Mouse (Mus musculus) embryonic facial prominence, embryonic 14.5 days (tissue): ENCODE results near the gene Mogs. TPM values are rescaled to one million over a fixed set of nuclear protein-coding genes. Genes with fewer than 3 reads are reported as not detected.

Experiments used
- ATAC-seq: fragments of 200-750 bp; cut with Nextera tagmentation; 2 replicates; pipeline ENCODE4 v1.8.0; 2017; ENCODE audit warnings: low read depth, moderate number of reproducible peaks, moderate TSS enrichment
- DNase-seq: peaks from one replicate; pipeline ENCODE4 v3.0.0-alpha.2; 2015; ENCODE audit warnings: low spot score
- H3K27ac ChIP-seq: fragments of 300-500 bp; sonication (generic); replicated peaks from 2 replicates; pipeline ENCODE4 v1.5.1; 2014; ENCODE audit warnings: low read depth, mild to moderate bottlenecking, low read length, moderate library complexity
- H3K27me3 ChIP-seq: fragments of 300-500 bp; sonication (generic); replicated peaks from 2 replicates; pipeline ENCODE4 v1.6.1; 2014; ENCODE audit warnings: low read length; ENCODE audit not compliant: control insufficient read depth, insufficient read depth
- H3K36me3 ChIP-seq: fragments of 300-500 bp; sonication (generic); 2 replicates; pipeline ENCODE4 v1.6.1; 2014; ENCODE audit warnings: low read length, mixed read lengths; ENCODE audit not compliant: control insufficient read depth, insufficient read depth
- H3K4me1 ChIP-seq: fragments of 300-500 bp; sonication (generic); 2 replicates; pipeline ENCODE4 v1.6.1; 2014; ENCODE audit warnings: antibody characterized with exemption, low read length; ENCODE audit not compliant: control insufficient read depth, insufficient read depth
- H3K4me2 ChIP-seq: fragments of 300-500 bp; sonication (generic); 2 replicates; pipeline ENCODE4 v1.6.1; 2014; ENCODE audit warnings: low read depth, mild to moderate bottlenecking, low read length, moderate library complexity, mixed read lengths
- H3K4me3 ChIP-seq: fragments of 300-500 bp; sonication (generic); 2 replicates; pipeline ENCODE4 v1.5.1; 2014; ENCODE audit warnings: low read depth, mild to moderate bottlenecking, low read length
- H3K9ac ChIP-seq: fragments of 300-500 bp; sonication (generic); 2 replicates; pipeline ENCODE4 v1.6.1; 2014; ENCODE audit warnings: low read depth, mild to moderate bottlenecking, low read length, moderate library complexity, mixed read lengths
- H3K9me3 ChIP-seq: fragments of 300-500 bp; sonication (generic); 2 replicates; pipeline ENCODE4 v1.6.1; 2016; ENCODE audit warnings: low read length; ENCODE audit not compliant: control insufficient read depth
- WGBS: fragments of 180-500 bp; shearing (Covaris S2); extraction: QIAGEN DNeasy Blood & Tissue Kit; methylation state at CpG from one replicate; pipeline ENCODE4 v1.1.7; 2014; 5-methylcytosine and 5-hydroxymethylcytosine counted together
- polyA plus RNA-seq: library from polyadenylated mRNA; unstranded; fragments of >200 nt; fragmentation: Nextera tagmentation; extraction: Ambion mirVana; gene quantifications from 2 replicates; pipeline ENCODE4 v1.2.1, GENCODE M21; 2014

The Mogs gene
- polyA plus RNA-seq, 1 experiment from 2014 or later = 49.3 TPM

- H3K9me3 ChIP-seq = no peaks in the 10 kb centered on the region
- H3K4me1 ChIP-seq = peaks cover 15% of the 10 kb centered on the region
- 4% methylated on average over 47 of the region's 47 CpGs for WGBS
- peak overlapping the region; percentile 27 for H3K4me3 ChIP-seq
- H3K4me2 ChIP-seq = peak overlapping the region; percentile 40
- peaks cover 82% of the 10 kb centered on the region for H3K27me3 ChIP-seq
- H3K9ac ChIP-seq = 0 out of 2 replicates have a peak overlapping the region, but pooled peaks have one; percentile 30
- no peaks in the 10 kb centered on the region for H3K36me3 ChIP-seq
- DNase-seq = no peak
- no peak for ATAC-seq
- H3K27ac ChIP-seq = no peak overlapping the region
These were observed 27.9 kb upstream of the Mogs start for GRCm38 (mm10) chr6:83087205-83087925.

- ATAC-seq = no peak
- WGBS = 9% methylated on average over 9 of the region's 9 CpGs
- Histone ChIP-seq H3K27ac (no peak overlapping the region), H3K9ac (no peak overlapping the region), H3K4me3 (peak overlapping the region; percentile 27), H3K36me3 (no peaks in the 10 kb centered on the region), H3K4me2 (peak overlapping the region; percentile 40), H3K4me1 (peaks cover 15% of the 10 kb centered on the region), H3K9me3 (no peaks in the 10 kb centered on the region), H3K27me3 (peaks cover 76% of the 10 kb centered on the region)
- DNase-seq = no peak
These were observed 27.4 kb upstream of the Mogs start for GRCm38 (mm10) chr6:83087926-83088260.

GRCm38 (mm10) chr6:83092416-83093127, 22.7 kb upstream of the Mogs start:
- WGBS = 31% methylated on average over 6 of the region's 6 CpGs
- H3K4me3 ChIP-seq = no peak overlapping the region
- H3K9me3 ChIP-seq = peaks cover 4% of the 10 kb centered on the region; the same call in 1 of the 2 replicates
- no peak for DNase-seq
- H3K9ac ChIP-seq = no peak overlapping the region
- no peak for ATAC-seq
- H3K36me3 ChIP-seq = no peaks in the 10 kb centered on the region
- peaks cover 3% of the 10 kb centered on the region for H3K4me1 ChIP-seq
- H3K4me2 ChIP-seq = no peak overlapping the region
- H3K27ac ChIP-seq = no peak overlapping the region
- H3K27me3 ChIP-seq = peaks cover 32% of the 10 kb centered on the region

- DNase-seq (no peak), ATAC-seq (no peak)
- H3K4me3 ChIP-seq = no peak overlapping the region
- no peaks in the 10 kb centered on the region for H3K36me3 ChIP-seq
- H3K27ac ChIP-seq = no peak overlapping the region
- H3K9ac ChIP-seq = no peak overlapping the region
- 41% methylated on average over 6 of the region's 6 CpGs for WGBS
- H3K4me2 ChIP-seq = no peak overlapping the region
- no peaks in the 10 kb centered on the region for H3K4me1 ChIP-seq
- H3K27me3 ChIP-seq = 0 out of 2 replicates have a peak, but pooled peaks cover 5% of the 10 kb centered on the region
- H3K9me3 ChIP-seq = peaks cover 4% of the 10 kb centered on the region; the same call in 1 of the 2 replicates
These were observed 19.3 kb upstream of the Mogs start for GRCm38 (mm10) chr6:83095968-83096367.

- 0 out of 2 replicates have a peak, but pooled peaks cover 5% of the 10 kb centered on the region for H3K27me3 ChIP-seq
- DNase-seq (no peak), ATAC-seq (no peak)
- H3K36me3 ChIP-seq = no peaks in the 10 kb centered on the region
- H3K27ac ChIP-seq = no peak overlapping the region
- H3K9ac ChIP-seq = no peak overlapping the region
- H3K4me3 ChIP-seq = no peak overlapping the region
- no peak overlapping the region for H3K4me2 ChIP-seq
- WGBS = 63% methylated on average over 2 of the region's 2 CpGs
- H3K4me1 ChIP-seq = peaks cover 5% of the 10 kb centered on the region; the same call in 1 of the 2 replicates
- H3K9me3 ChIP-seq = peaks cover 4% of the 10 kb centered on the region; the same call in 1 of the 2 replicates
These were observed 16.9 kb upstream of the Mogs start for GRCm38 (mm10) chr6:83098411-83098810.

GRCm38 (mm10) chr6:83101316-83101687, 14.0 kb upstream of the Mogs start, which contains the start of the genes Ccdc142 and Gm42688:
Gene Ccdc142, plus strand, starts transcription at chr6:83101601.
Gene Gm42688, plus strand, starts transcription at chr6:83101617.
- Histone ChIP-seq H3K27me3 (0 out of 2 replicates have a peak, but pooled peaks cover 5% of the 10 kb centered on the region), H3K4me3 (peak within 1 kb of the TSS; percentile 73), H3K9ac (peak within 1 kb of the TSS; percentile 73), H3K36me3 (0 out of 2 replicates have a peak, but pooled peaks cover 3% of the 10 kb centered on the region), H3K4me2 (peak within 1 kb of the TSS; percentile 97), H3K9me3 (no peaks in the 10 kb centered on the region), H3K4me1 (peaks cover 5% of the 10 kb centered on the region; the same call in 1 of the 2 replicates), H3K27ac (peak within 1 kb of the TSS; percentile 74)
- 2% methylated on average over 11 of the region's 25 CpGs for WGBS
- ATAC-seq (peak; percentile 89), DNase-seq (peak; percentile 94)

- Histone ChIP-seq H3K4me1 (peaks cover 5% of the 10 kb centered on the region; the same call in 1 of the 2 replicates), H3K9me3 (no peaks in the 10 kb centered on the region), H3K36me3 (0 out of 2 replicates have a peak, but pooled peaks cover 3% of the 10 kb centered on the region), H3K27ac (peak overlapping the region; percentile 74), H3K27me3 (0 out of 2 replicates have a peak, but pooled peaks cover 5% of the 10 kb centered on the region), H3K9ac (peak overlapping the region; percentile 73), H3K4me3 (peak overlapping the region; percentile 73), H3K4me2 (peak overlapping the region; percentile 97)
- peak; percentile 82 for ATAC-seq
- DNase-seq = peak; percentile 79
- WGBS = under 1% methylated on average over 58 of the region's 74 CpGs
These were observed 13.4 kb upstream of the Mogs start for GRCm38 (mm10) chr6:83101688-83102556.

- Histone ChIP-seq H3K4me2 (peak overlapping the region; percentile 97), H3K36me3 (0 out of 2 replicates have a peak, but pooled peaks cover 3% of the 10 kb centered on the region), H3K4me3 (no peak overlapping the region), H3K9me3 (no peaks in the 10 kb centered on the region), H3K9ac (peak overlapping the region; percentile 73), H3K27me3 (0 out of 2 replicates have a peak, but pooled peaks cover 5% of the 10 kb centered on the region), H3K27ac (no peak overlapping the region), H3K4me1 (peaks cover 9% of the 10 kb centered on the region)
- no peak for DNase-seq
- ATAC-seq = no peak
- WGBS = 52% methylated on average over 11 of the region's 11 CpGs
These were observed 12.1 kb upstream of the Mogs start for GRCm38 (mm10) chr6:83103130-83103650.
